Mouse (Mus musculus): Measurements from ENCODE around the gene Spata32. TPM values are rescaled to one million over a fixed set of nuclear protein-coding genes. Genes with fewer than 3 reads are reported as not detected.

The Spata32 gene
- polyA plus RNA-seq, 3 experiments from 2014 or later = not detected

DNA sequence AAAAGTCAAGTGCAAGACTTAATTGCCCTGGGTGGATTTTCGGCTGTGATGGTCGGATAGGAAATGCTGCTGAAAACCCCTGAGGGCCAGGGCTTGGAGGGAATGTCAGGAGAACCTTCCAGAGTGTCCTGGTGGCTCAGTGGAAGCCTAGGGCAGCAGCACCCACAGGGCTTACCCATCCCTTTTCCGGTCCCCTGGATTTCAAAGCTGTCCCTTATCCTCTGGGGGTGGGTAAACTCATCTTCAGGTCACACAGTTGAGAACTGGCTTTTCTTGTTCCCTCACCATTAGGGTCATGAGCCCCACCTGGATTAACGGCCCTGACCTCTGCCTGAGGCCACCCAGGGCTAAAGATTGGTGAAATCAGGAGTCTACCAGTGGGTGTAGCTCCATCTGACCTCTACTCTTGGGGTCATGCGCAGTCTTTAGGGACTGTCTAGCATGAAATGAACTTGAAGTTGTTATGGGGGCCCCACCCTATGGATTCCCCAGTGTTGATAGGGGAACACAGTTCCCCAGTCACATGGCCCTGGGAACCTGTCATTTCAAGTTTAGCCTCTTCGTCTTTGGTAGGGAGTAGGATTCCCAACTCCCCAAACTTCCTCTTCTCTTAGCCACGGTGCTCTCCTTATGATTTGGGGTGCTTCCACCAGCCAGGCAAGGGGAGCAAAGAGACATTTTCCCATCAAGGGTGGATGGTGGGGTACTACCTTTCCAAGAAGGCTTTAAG is 45.0 kb downstream of the Spata32 start:
- ATAC-seq = no peak

GRCm38 (mm10) chr11:103172392-103173040 is 45.7 kb downstream of the Spata32 start:
- no peak for ATAC-seq

GRCm38 (mm10) chr11:103171703-103172391 is 46.4 kb downstream of the Spata32 start:
- ATAC-seq = no peak

DNA sequence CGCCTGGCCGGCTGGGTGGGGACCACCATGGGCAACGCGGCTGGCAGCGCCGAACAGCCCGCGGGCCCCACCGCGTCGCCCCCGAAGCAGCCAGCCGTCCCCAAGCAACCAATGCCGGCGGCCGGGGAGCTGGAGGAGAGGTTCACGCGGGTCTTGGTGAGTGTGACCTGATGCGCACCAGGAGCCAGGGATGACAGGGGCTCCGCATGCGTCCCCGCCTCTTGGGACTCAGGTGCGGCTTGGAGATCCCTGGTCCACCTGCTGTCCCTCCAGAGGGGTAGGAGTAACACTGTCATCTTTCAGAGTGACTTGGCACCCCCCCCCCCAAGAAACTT is 47.0 kb downstream of the Spata32 start:
- no peak for ATAC-seq

- peak; percentile 10 for ATAC-seq
Measured at GRCm38 (mm10) chr11:103170494-103171285, 47.5 kb downstream of the Spata32 start, which contains the start of gene Fmnl1. Gene Fmnl1 (plus strand): TSS chr11:103171107.

DNA sequence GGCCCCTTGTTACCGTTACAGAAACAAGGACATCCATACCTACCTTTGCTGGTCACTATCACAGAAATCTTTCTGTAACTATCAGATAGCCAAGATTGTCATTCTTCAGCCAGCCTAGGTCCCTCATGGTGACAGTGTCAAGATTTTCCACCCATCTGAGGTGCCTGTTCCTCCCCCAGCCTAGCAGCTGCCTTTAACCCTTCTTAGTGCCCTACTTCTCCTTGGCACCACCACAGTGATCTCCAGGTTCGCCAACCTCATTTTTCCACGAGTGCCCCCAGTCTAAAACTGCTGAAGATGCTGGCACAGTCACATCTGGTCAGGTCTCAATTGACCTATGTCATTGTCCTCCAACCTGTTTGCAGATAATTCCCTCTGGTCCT is 48.1 kb downstream of the Spata32 start:
- ATAC-seq = no peak

GRCm38 (mm10) chr11:103169664-103170063 is 48.6 kb downstream of the Spata32 start:
- no peak for ATAC-seq

DNA sequence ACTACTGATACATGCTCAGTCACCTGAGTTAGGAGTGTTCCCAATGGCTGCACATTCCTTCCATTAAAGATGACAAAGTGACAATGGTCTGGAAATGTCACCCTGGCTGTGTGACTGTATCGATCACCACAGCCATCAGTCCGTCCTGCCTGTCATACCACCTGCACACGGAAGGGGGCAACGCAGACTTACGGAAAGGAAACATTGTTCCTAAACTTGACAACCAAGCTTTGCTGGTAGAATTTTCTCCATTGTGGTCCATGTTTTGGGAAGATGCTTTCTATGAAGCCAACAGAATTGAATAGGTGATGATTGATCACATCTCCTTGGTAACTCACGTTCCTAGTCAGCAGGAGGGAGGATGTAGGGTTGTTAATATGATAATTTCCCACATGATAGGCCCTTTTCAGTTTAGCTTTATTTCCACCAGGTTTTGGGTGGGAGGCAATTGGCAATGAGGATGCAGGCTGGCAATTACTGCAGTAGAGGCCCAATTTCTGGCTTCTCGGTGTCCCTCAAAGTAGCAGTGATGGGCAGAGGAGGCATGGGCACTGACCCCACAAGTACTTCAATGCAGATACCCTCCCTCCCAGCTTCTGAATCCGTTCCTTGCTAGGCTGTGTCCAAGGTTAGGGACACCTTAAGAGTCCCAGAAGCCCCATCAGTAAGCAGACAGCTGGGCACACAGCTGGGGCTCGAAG is 49.4 kb downstream of the Spata32 start:
- ATAC-seq = peak; percentile 57

GRCm38 (mm10) chr11:103164391-103164790 is 53.8 kb downstream of the Spata32 start:
- ATAC-seq = no peak

- ATAC-seq = no peak
Measured at GRCm38 (mm10) chr11:103162132-103162531, 56.1 kb downstream of the Spata32 start.

GRCm38 (mm10) chr11:103161449-103161848 is 56.8 kb downstream of the Spata32 start:
- no peak for ATAC-seq

GRCm38 (mm10) chr11:103160738-103161137 is 57.5 kb downstream of the Spata32 start:
- ATAC-seq = no peak

GRCm38 (mm10) chr11:103158621-103159478 is 59.4 kb downstream of the Spata32 start:
- peak; percentile 95 for ATAC-seq

Other genes starting within 250 kb of the Spata32 start
- 100 to 1,000 TPM in 2 of 3 experiments, 10 to 100 TPM in 1; 63.6 to 113 (median 106) TPM for gene Nmt1, start 190.2 kb downstream of the Spata32 start, polyA plus RNA-seq (2017; shearing (Covaris generic))
- gene Dcakd, start 190.1 kb downstream of the Spata32 start, polyA plus RNA-seq (2017; shearing (Covaris generic)) = 10 to 100 TPM; 19.9 to 27.5 (median 25.4) TPM
- not detected for gene Plcd3, start 116.8 kb downstream of the Spata32 start, polyA plus RNA-seq (2017; shearing (Covaris generic))
- 10 to 100 TPM; 21.5 to 28.5 (median 25.4) TPM for gene Acbd4, start 116.8 kb downstream of the Spata32 start, polyA plus RNA-seq (2017; shearing (Covaris generic))
- 1 to 10 TPM; 3.0 to 3.7 (median 3.5) TPM for gene Hexim1, start 102.2 kb downstream of the Spata32 start, polyA plus RNA-seq (2017; shearing (Covaris generic))
- gene Hexim2, start 86.0 kb downstream of the Spata32 start, polyA plus RNA-seq (2017; shearing (Covaris generic)) = 1 to 10 TPM in 2 of 3 experiments, under 1 TPM in 1; 0.44 to 2.1 (median 2.0) TPM
- 10 to 100 TPM; 52.9 to 64.4 (median 60.6) TPM for gene Fmnl1, start 47.3 kb downstream of the Spata32 start, polyA plus RNA-seq (2017; shearing (Covaris generic))
- gene 1700023F06Rik, start 9.9 kb downstream of the Spata32 start, polyA plus RNA-seq (2017; shearing (Covaris generic)) = not detected
- 10 to 100 TPM; 19.9 to 41.4 (median 31.4) TPM for gene Map3k14, start 49.0 kb upstream of the Spata32 start, polyA plus RNA-seq (2017; shearing (Covaris generic))
- 10 to 100 TPM; 22.2 to 27.8 (median 25.8) TPM for gene Arhgap27, start 145.3 kb upstream of the Spata32 start, polyA plus RNA-seq (2017; shearing (Covaris generic))
- 10 to 100 TPM in 2 of 3 experiments, 1 to 10 TPM in 1; 9.0 to 11.9 (median 10.0) TPM for gene Plekhm1, start 194.3 kb upstream of the Spata32 start, polyA plus RNA-seq (2017; shearing (Covaris generic))